Mouse (Mus musculus): ENCODE measurements around the gene Tfap2c. TPM values are rescaled to one million over a fixed set of nuclear protein-coding genes. Genes with fewer than 3 reads are reported as not detected.

Tfap2c gene
- polyA plus RNA-seq (2015; fragmentation: Nextera tagmentation; extraction: Ambion mirVana): 22.3 and 28.5 TPM in 2 replicates

DNA sequence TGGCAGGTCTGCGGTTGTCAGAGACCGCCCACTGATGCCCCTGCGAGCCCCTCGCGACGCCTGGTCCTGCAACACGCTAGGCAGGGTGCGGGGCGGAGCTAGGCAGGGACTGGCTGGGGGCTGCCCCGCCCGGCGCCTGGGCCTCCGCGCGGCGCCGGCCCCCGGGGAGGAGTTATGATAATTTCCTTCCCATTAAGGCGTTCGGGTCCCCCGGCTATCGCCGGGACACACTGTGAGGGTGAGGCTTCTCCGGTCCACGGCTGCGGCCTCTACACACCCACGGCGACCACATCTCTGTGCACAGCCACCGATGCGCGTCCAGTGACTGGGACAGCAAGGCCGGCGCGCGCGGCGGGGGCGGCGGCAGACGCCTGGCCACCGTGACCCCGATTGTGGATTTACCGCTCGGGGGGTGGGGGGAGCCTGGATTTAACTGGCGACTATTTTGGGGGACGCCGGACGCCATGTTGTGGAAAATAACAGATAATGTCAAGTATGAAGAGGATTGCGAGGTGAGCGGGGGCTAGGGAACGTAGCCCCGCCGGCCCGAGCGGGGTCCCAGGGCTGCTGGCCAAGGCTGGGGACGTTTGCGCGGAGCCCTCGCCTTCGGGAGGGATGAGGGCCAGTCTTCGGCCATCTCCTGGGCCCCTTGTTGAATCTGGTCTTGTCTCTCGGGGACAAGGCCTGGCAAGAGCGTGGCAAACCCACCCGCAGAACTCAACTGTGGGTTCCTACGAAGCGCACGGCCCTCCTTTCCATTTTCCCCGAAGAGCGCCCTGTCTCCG, at the start of gene Tfap2c:
Gene Tfap2c, plus strand, starts transcription at position 223 of the 785 bp plus-strand sequence.
- Histone ChIP-seq H3K36me3 (ENCODE audit: control insufficient read depth, insufficient read depth) (no peaks in the 10 kb centered on the region), H3K9ac (replicated peaks; ENCODE audit: low read depth, low read length) (peak within 1 kb of the TSS; percentile 47), H3K9me3 (ENCODE audit: control insufficient read depth, low read length) (no peaks in the 10 kb centered on the region), H3K4me3 (replicated peaks; ENCODE audit: low read length) (peak within 1 kb of the TSS; percentile 45), H3K27me3 (replicated peaks; ENCODE audit: control insufficient read depth, insufficient read depth, low read length) (peaks cover 52% of the 10 kb centered on the region), H3K4me1 (replicated peaks; ENCODE audit: control insufficient read depth, insufficient read depth, low read length) (peaks cover 55% of the 10 kb centered on the region), H3K27ac (ENCODE audit: low read length) (no peak within 1 kb of the TSS), H3K4me2 (ENCODE audit: low read length) (peak within 1 kb of the TSS; percentile 72)
- ATAC-seq: peak; percentile 81
- whole genome bisulfite sequencing: under 1% methylated on average over 69 of the region's 70 CpGs

DNA sequence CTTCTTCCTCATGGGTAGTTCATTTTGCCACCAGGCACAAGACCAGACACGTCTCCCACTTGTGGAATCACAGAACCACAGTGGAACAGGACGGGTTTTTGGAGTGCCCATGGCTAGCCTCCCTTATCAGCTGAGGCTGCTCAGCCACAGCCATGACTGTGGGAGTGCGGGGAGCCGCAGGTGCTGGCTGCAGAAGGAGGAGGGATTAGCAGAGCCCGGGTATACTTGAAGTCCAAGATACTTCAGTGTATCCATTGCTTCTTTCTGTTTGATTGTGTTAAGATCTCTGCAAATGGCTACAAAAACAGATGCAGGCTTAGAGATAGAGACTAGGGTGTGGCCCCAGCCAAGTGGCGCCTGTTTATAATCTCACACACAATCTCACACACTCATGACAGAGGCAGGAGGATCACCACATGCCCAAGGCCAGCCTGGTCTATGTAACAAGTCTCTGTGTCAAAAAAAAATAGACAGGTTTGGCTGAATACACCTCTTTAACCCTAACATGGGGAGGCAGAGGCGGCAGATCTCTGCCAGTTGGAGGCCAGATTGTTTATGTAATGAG, 48.6 kb upstream of the Tfap2c start:
- Histone ChIP-seq H3K4me2 (ENCODE audit: low read length) (no peak overlapping the region), H3K4me1 (replicated peaks; ENCODE audit: control insufficient read depth, insufficient read depth, low read length) (no peaks in the 10 kb centered on the region), H3K36me3 (ENCODE audit: control insufficient read depth, insufficient read depth) (no peaks in the 10 kb centered on the region), H3K9ac (replicated peaks; ENCODE audit: low read depth, low read length) (no peak overlapping the region), H3K27ac (ENCODE audit: low read length) (no peak overlapping the region), H3K4me3 (replicated peaks; ENCODE audit: low read length) (no peak overlapping the region), H3K9me3 (ENCODE audit: control insufficient read depth, low read length) (no peaks in the 10 kb centered on the region), H3K27me3 (replicated peaks; ENCODE audit: control insufficient read depth, insufficient read depth, low read length) (no peaks in the 10 kb centered on the region)
- WGBS: 60% methylated on average over 7 of the region's 7 CpGs
- no peak for ATAC-seq

DNA sequence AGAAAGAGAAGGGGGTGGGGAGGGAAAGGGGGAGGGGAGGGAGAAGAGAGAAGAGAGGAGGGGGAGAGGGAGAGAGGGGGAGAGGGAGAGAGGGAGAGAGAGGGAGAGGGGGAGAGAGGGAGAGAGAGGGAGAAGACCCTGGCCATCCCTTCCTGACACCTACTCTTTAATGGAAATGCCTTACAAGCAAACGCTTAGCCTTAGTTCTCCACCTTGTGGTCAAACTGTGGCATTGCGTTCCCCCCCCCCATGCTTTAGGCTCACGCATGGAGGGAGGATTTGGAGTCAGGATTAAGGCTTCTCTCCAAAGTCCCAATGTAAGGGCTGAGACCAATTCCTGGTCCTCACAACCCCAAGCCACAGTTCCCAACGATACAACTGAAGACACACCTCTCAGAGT, 48.1 kb upstream of the Tfap2c start:
- 5% methylated on average over 4 of the region's 4 CpGs for WGBS
- ATAC-seq: peak; percentile 36

DNA sequence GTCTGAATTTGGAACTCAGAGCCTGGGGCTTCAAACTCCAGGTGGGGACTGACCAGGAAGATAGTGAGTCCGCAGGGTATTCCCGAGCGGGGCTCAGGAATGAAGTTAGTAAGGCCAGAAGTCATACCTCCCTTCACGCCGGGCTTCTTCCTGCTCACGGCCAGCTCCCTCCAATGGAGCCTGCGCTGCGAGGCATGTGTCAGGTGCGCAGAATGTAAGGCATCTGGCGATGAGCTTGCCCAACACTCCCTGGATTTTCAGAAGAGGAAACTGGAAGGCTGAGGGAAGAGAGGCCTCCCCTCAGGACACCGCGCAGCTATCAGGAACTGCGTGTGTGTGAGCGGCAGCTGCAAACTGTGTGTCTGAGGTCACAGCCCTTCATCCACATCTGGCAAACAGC, 47.2 kb upstream of the Tfap2c start:
- no peaks in the 10 kb centered on the region for H3K36me3 ChIP-seq (ENCODE audit: control insufficient read depth, insufficient read depth)
- 80% methylated on average over 14 of the region's 14 CpGs for WGBS
- H3K9me3 ChIP-seq (ENCODE audit: control insufficient read depth, low read length): no peaks in the 10 kb centered on the region
- H3K4me1 ChIP-seq (replicated peaks; ENCODE audit: control insufficient read depth, insufficient read depth, low read length): no peaks in the 10 kb centered on the region
- H3K9ac ChIP-seq (replicated peaks; ENCODE audit: low read depth, low read length): no peak overlapping the region
- no peak overlapping the region for H3K27ac ChIP-seq (ENCODE audit: low read length)
- H3K4me3 ChIP-seq (replicated peaks; ENCODE audit: low read length): no peak overlapping the region
- no peaks in the 10 kb centered on the region for H3K27me3 ChIP-seq (replicated peaks; ENCODE audit: control insufficient read depth, insufficient read depth, low read length)
- no peak for ATAC-seq
- H3K4me2 ChIP-seq (ENCODE audit: low read length): no peak overlapping the region

More for the DNA sequence above, 48.1 kb upstream of the Tfap2c start:
- Histone ChIP-seq H3K9ac (replicated peaks; ENCODE audit: low read depth, low read length) (no peak overlapping the region), H3K4me1 (replicated peaks; ENCODE audit: control insufficient read depth, insufficient read depth, low read length) (no peaks in the 10 kb centered on the region), H3K27me3 (replicated peaks; ENCODE audit: control insufficient read depth, insufficient read depth, low read length) (no peaks in the 10 kb centered on the region), H3K4me3 (replicated peaks; ENCODE audit: low read length) (no peak overlapping the region), H3K4me2 (ENCODE audit: low read length) (no peak overlapping the region), H3K9me3 (ENCODE audit: control insufficient read depth, low read length) (no peaks in the 10 kb centered on the region), H3K27ac (ENCODE audit: low read length) (no peak overlapping the region), H3K36me3 (ENCODE audit: control insufficient read depth, insufficient read depth) (no peaks in the 10 kb centered on the region)

DNA sequence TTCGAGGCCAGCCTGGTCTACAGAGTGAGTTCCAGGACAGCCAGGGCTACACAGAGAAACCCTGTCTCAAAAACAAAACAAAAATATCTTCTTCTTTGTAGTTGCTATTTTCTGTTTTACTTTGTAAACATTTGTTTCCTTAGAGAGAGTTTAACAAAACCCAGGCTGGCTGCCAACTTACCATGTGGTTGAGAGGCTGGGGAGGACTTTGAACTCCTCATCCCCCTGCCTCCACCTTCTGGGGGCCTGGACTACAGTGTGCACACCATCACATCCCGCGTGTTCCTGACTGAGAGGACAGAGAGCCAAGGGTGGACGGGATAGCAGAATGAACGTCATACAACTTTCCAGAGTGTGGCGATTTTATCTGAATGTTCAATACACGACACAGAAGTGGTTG, 43.3 kb upstream of the Tfap2c start:
- no peak overlapping the region for H3K4me3 ChIP-seq (replicated peaks; ENCODE audit: low read length)
- H3K4me1 ChIP-seq (replicated peaks; ENCODE audit: control insufficient read depth, insufficient read depth, low read length): no peaks in the 10 kb centered on the region
- H3K27me3 ChIP-seq (replicated peaks; ENCODE audit: control insufficient read depth, insufficient read depth, low read length): no peaks in the 10 kb centered on the region
- H3K36me3 ChIP-seq (ENCODE audit: control insufficient read depth, insufficient read depth): no peaks in the 10 kb centered on the region
- ATAC-seq: no peak
- H3K27ac ChIP-seq (ENCODE audit: low read length): no peak overlapping the region
- no peak overlapping the region for H3K4me2 ChIP-seq (ENCODE audit: low read length)
- no peak overlapping the region for H3K9ac ChIP-seq (replicated peaks; ENCODE audit: low read depth, low read length)
- 92% methylated on average over 7 of the region's 7 CpGs for WGBS
- H3K9me3 ChIP-seq (ENCODE audit: control insufficient read depth, low read length): no peaks in the 10 kb centered on the region

DNA sequence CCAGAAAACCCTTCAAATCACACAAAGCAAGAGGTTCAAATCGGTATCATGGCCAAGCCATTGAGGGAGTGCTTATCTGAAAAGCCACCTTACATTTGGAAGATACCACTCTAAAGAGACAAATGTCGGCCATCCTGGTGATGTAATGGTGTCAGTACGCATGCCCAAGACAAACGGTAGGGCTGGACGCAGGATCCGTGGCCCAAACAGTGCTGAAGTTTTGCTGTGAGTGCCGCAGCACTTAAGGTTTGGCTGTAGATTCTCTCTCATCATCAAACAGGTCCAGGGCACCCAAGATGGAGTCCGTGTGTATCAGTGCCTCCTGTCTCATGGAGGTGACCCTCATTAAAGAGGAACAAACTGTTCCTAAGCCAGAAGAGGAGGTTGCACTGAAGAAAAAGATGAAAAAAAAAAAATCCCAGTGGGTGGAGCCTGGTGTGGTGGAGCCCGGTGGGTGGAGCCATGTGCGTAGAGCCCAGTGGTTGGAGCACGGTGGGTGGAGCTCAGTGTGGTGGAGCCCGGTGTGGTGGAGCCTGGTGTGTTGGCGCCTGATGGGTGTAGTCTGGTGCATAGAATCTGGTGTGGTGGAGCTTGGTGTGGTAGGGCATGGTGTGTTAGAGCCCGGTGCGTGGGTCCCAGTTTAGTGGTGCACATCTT, 39.2 kb upstream of the Tfap2c start:
- no peak overlapping the region for H3K9ac ChIP-seq (replicated peaks; ENCODE audit: low read depth, low read length)
- no peaks in the 10 kb centered on the region for H3K9me3 ChIP-seq (ENCODE audit: control insufficient read depth, low read length)
- H3K27me3 ChIP-seq (replicated peaks; ENCODE audit: control insufficient read depth, insufficient read depth, low read length): no peaks in the 10 kb centered on the region
- no peak overlapping the region for H3K4me3 ChIP-seq (replicated peaks; ENCODE audit: low read length)
- ATAC-seq: no peak
- H3K4me2 ChIP-seq (ENCODE audit: low read length): no peak overlapping the region
- no peak overlapping the region for H3K27ac ChIP-seq (ENCODE audit: low read length)
- H3K4me1 ChIP-seq (replicated peaks; ENCODE audit: control insufficient read depth, insufficient read depth, low read length): no peaks in the 10 kb centered on the region
- no peaks in the 10 kb centered on the region for H3K36me3 ChIP-seq (ENCODE audit: control insufficient read depth, insufficient read depth)
- 91% methylated on average over 15 of the region's 15 CpGs for WGBS

DNA sequence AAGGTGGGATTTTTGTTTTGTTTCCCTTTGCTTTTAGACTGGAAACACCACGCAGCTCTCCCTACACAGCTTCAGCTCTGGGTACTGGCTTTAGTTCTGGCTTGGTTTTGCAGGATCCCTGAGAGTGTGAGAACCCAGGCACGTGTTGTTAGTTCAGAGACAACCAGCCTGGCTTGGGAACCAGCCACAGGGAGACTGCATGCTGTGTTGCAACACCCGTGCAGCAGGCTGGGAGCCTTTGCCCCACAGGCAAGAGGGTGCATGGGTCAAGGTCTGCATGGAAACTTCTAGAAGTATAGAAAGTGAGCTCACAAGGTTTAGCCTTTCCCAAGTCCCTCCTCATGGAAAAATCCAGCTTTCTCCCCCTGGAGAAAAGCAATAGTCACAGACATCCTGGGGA, 38.5 kb upstream of the Tfap2c start:
- no peak overlapping the region for H3K4me3 ChIP-seq (replicated peaks; ENCODE audit: low read length)
- no peak overlapping the region for H3K4me2 ChIP-seq (ENCODE audit: low read length)
- no peak overlapping the region for H3K27ac ChIP-seq (ENCODE audit: low read length)
- WGBS: 58% methylated on average over 3 of the region's 3 CpGs
- no peaks in the 10 kb centered on the region for H3K4me1 ChIP-seq (replicated peaks; ENCODE audit: control insufficient read depth, insufficient read depth, low read length)
- no peak for ATAC-seq
- no peaks in the 10 kb centered on the region for H3K36me3 ChIP-seq (ENCODE audit: control insufficient read depth, insufficient read depth)
- H3K9ac ChIP-seq (replicated peaks; ENCODE audit: low read depth, low read length): no peak overlapping the region
- H3K27me3 ChIP-seq (replicated peaks; ENCODE audit: control insufficient read depth, insufficient read depth, low read length): no peaks in the 10 kb centered on the region
- H3K9me3 ChIP-seq (ENCODE audit: control insufficient read depth, low read length): no peaks in the 10 kb centered on the region

DNA sequence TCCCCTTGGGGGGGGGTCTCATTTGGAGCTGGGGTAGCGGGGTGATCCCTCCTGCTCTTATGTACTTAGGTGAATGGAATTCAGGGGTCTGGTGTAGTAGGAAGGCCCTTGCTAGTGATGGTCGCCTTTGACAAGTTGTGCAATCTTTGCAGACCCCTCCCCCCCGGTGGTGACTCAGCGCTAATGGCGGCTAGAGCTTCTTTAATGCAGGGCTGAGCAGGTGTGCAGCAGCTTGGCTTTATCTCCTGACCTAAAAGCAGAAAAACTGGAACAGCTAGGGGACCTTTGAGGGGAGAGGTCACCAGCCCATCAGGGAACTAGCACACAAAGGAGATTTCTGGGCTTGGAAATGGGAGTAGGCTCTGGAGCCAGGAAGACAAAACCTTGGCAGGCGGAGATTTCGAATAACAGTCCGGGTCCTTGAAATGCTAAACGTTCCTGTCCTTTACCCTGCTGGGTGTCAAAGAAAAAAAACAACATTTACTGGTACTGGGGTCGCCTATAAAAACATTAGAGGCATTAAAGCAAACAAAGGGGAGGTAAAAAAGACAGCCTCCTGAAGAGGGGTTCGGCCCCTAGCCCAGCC, 32.9 kb upstream of the Tfap2c start:
- ATAC-seq: no peak
- H3K36me3 ChIP-seq (ENCODE audit: control insufficient read depth, insufficient read depth): no peaks in the 10 kb centered on the region
- H3K4me1 ChIP-seq (replicated peaks; ENCODE audit: control insufficient read depth, insufficient read depth, low read length): no peaks in the 10 kb centered on the region
- no peaks in the 10 kb centered on the region for H3K9me3 ChIP-seq (ENCODE audit: control insufficient read depth, low read length)
- 31% methylated on average over 11 of the region's 11 CpGs for WGBS
- no peak overlapping the region for H3K27ac ChIP-seq (ENCODE audit: low read length)
- no peak overlapping the region for H3K9ac ChIP-seq (replicated peaks; ENCODE audit: low read depth, low read length)
- no peak overlapping the region for H3K4me2 ChIP-seq (ENCODE audit: low read length)
- H3K4me3 ChIP-seq (replicated peaks; ENCODE audit: low read length): no peak overlapping the region
- H3K27me3 ChIP-seq (replicated peaks; ENCODE audit: control insufficient read depth, insufficient read depth, low read length): no peaks in the 10 kb centered on the region

DNA sequence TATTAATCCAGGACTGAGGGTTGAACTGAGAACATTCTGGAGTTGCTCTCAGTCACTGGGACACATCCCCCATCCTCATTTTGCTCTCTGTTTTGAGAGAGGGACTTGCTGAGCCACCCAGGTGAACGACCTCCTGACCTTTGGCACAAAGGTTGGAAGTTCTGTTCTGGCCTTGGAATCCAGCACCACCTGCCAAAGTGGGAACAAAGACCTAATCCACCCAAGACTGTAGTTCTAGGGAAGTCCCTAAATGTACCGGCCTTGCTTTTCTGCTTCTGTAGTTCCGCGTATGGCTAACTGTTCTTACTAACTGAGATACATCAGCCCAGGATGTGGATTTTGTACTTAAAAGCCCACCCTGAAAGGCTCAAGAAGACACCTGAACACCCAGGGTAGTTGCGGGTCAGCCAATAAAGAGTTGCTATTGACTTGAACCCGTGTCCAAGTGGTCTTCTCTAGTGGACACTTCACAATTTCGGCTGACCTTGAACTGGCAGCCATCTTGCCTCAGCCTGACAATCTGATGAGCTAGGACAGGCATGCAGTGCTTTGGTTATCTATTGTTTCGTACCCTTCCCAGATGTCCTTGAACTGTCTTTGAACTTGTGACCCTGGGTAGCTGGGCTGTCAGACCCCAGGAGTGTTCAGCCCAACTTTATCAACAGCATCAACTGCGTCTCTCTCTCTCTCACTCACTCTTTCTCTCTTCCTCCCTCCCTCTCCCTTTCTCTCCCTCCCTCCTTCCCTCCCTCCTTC, 28.6 kb upstream of the Tfap2c start:
- 86% methylated on average over 9 of the region's 9 CpGs for WGBS
- H3K9ac ChIP-seq (replicated peaks; ENCODE audit: low read depth, low read length): no peak overlapping the region
- no peaks in the 10 kb centered on the region for H3K4me1 ChIP-seq (replicated peaks; ENCODE audit: control insufficient read depth, insufficient read depth, low read length)
- H3K27ac ChIP-seq (ENCODE audit: low read length): no peak overlapping the region
- no peak overlapping the region for H3K4me2 ChIP-seq (ENCODE audit: low read length)
- no peaks in the 10 kb centered on the region for H3K27me3 ChIP-seq (replicated peaks; ENCODE audit: control insufficient read depth, insufficient read depth, low read length)
- H3K36me3 ChIP-seq (ENCODE audit: control insufficient read depth, insufficient read depth): no peaks in the 10 kb centered on the region
- no peak overlapping the region for H3K4me3 ChIP-seq (replicated peaks; ENCODE audit: low read length)
- ATAC-seq: no peak
- H3K9me3 ChIP-seq (ENCODE audit: control insufficient read depth, low read length): no peaks in the 10 kb centered on the region
